Mouse (Mus musculus) heart, embryonic 13.5 days (tissue): ENCODE results near the gene Kir3dl2. TPM values are rescaled to one million over a fixed set of nuclear protein-coding genes. Genes with fewer than 3 reads are reported as not detected.
"Not testable (repeated sequence)": the region's sequence is repeated elsewhere in the genome, so short reads cannot be mapped to it uniquely, and the experiment has no call there.

ENCODE experiments used
- ATAC-seq: fragments of 200-750 bp; cut with Nextera tagmentation; 2 replicates; pipeline ENCODE4 v1.8.0; 2017; ENCODE audit warnings: moderate TSS enrichment; ENCODE audit not compliant: insufficient number of reproducible peaks, low FRiP score, low TSS enrichment; ENCODE audit errors: extremely low read depth
- H3K27ac ChIP-seq: fragments of 300-500 bp; sonication (generic); replicated peaks from 2 replicates; pipeline ENCODE4 v1.5.1; 2015; ENCODE audit warnings: moderate library complexity, mild to moderate bottlenecking, inconsistent platforms
- H3K27me3 ChIP-seq: fragments of 300-500 bp; sonication (generic); replicated peaks from 2 replicates; pipeline ENCODE4 v1.6.1; 2015; ENCODE audit warnings: mild to moderate bottlenecking, inconsistent platforms
- H3K36me3 ChIP-seq: fragments of 300-500 bp; sonication (generic); 2 replicates; pipeline ENCODE4 v1.6.1; 2015; ENCODE audit warnings: mild to moderate bottlenecking, inconsistent platforms
- H3K4me1 ChIP-seq: fragments of 300-500 bp; sonication (generic); 2 replicates; pipeline ENCODE4 v1.6.1; 2015; ENCODE audit warnings: inconsistent platforms
- H3K4me2 ChIP-seq: fragments of 300-500 bp; sonication (generic); 2 replicates; pipeline ENCODE4 v1.6.1; 2015; ENCODE audit warnings: inconsistent platforms, mild to moderate bottlenecking, moderate library complexity
- H3K4me3 ChIP-seq: fragments of 300-500 bp; sonication (generic); 2 replicates; pipeline ENCODE4 v1.5.1; 2015; ENCODE audit warnings: moderate library complexity, mild to moderate bottlenecking, inconsistent platforms
- H3K9ac ChIP-seq: fragments of 300-500 bp; sonication (generic); 2 replicates; pipeline ENCODE4 v1.6.1; 2015; ENCODE audit warnings: inconsistent platforms, mild to moderate bottlenecking, moderate library complexity
- H3K9me3 ChIP-seq: fragments of 300-500 bp; sonication (generic); 2 replicates; pipeline ENCODE4 v1.6.1; 2016; ENCODE audit warnings: inconsistent platforms
- WGBS: fragments of 180-500 bp; shearing (Covaris S2); methylation state at CpG from one replicate; pipeline ENCODE4 v1.1.7; 2015; ENCODE audit warnings: mixed read lengths; 5-methylcytosine and 5-hydroxymethylcytosine counted together
- polyA plus RNA-seq: library from polyadenylated mRNA; unstranded; fragments of >200 nt; fragmentation: Nextera tagmentation; extraction: Ambion mirVana; gene quantifications from 2 replicates; pipeline ENCODE4 v1.2.1, GENCODE M21; 2015

Kir3dl2 gene
- polyA plus RNA-seq: not detected in 2 replicates

- not testable (repeated sequence) for H3K36me3 ChIP-seq, H3K4me2 ChIP-seq, ATAC-seq, H3K27me3 ChIP-seq, H3K4me1 ChIP-seq, H3K4me3 ChIP-seq, H3K27ac ChIP-seq, H3K9me3 ChIP-seq, H3K9ac ChIP-seq
- whole genome bisulfite sequencing: 46% methylated on average over 1 of the region's 1 CpGs
These were observed at the start of gene Kir3dl2 for GRCm38 (mm10) chrX:136543956-136544355. Gene Kir3dl2, minus strand, starts transcription at chrX:136544056.

DNA sequence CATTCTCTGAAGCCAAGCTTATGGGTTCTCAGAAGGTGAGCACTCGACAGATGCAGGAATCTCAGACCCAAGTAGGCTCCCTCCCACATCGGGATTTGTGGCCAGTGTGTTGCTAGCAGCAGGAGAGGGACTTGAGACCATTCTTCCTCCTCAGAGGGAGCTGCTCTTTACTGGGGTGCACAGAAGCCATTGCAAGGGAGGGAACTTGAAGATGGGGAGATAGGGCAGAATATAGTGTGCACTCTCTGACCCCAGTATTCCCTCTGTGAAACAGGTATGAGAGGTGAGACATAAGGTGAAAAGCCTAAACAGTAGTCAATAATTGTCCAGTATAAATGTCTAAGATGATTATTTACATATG, 47.0 kb upstream of the Kir3dl2 start:
- ATAC-seq: no peak
- Histone ChIP-seq H3K4me1 (no peaks in the 10 kb centered on the region), H3K4me3 (no peak overlapping the region), H3K27ac (no peak overlapping the region), H3K27me3 (0 out of 2 replicates have a peak, but pooled peaks cover 5% of the 10 kb centered on the region), H3K4me2 (no peak overlapping the region), H3K36me3 (no peaks in the 10 kb centered on the region), H3K9me3 (no peaks in the 10 kb centered on the region), H3K9ac (no peak overlapping the region)
- 23% methylated on average over 2 of the region's 2 CpGs for WGBS

DNA sequence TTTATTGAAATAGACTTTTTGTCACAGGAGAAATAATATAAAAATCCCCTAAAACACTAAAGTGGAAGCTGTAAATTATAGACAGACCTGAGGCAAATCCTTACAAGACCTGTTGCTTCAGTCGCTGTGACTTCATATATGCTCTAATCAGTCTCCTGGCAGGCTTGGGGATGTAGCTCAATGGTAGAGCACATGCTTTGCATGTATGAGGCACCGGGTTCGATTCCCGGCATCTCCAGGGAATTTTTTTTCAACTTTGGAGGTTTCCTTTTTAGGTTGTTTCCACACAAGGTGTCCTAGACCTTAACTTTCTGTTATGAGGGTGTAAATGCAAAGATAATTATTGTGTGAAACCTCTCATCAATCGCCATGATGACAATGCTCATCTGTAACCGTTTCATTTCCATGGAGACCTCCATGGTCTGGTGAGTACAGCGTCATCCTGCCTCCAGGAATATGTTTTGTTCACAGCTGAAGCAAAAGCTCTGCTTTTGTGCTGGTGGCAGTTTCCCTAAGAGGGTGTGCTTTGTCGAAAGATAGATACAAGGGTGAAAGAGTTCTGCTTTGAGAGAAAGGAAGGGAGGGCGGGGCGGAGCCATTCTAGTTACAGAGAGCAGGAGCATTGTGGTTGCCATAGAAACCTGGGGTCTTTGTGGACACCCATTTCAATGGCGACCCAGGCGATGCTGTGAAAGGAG, 46.5 kb upstream of the Kir3dl2 start, which contains the start of gene Tceal3:
TSS of gene Tceal3 (plus strand) at position 644 of the 698 bp plus-strand sequence.
- Histone ChIP-seq H3K9ac (no peak within 1 kb of the TSS), H3K27me3 (0 out of 2 replicates have a peak, but pooled peaks cover 5% of the 10 kb centered on the region), H3K9me3 (no peaks in the 10 kb centered on the region), H3K4me3 (no peak within 1 kb of the TSS), H3K4me1 (no peaks in the 10 kb centered on the region), H3K36me3 (no peaks in the 10 kb centered on the region), H3K27ac (no peak within 1 kb of the TSS), H3K4me2 (no peak within 1 kb of the TSS)
- no peak for ATAC-seq
- 48% methylated on average over 12 of the region's 12 CpGs for WGBS

DNA sequence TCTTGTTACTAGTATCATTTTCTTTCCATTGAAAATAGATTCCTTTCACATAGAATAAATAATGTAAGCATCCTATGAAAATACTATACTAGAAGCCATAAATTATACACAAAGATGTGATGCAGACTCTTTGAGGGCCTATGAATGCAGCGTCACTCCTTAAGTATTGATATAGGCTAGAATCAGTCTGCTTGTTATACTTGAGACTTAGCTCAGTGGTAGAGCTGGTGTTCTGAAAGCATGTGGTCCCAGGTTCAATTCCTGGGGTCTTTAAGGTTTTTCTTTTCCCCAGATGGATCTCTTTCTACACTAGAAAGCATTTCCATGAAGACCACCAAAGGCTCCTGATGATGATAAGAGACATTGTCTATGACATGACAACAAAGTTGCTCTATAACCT, 40.8 kb upstream of the Kir3dl2 start:
- Histone ChIP-seq H3K4me3 (no peak overlapping the region), H3K4me2 (no peak overlapping the region), H3K9me3 (no peaks in the 10 kb centered on the region), H3K9ac (no peak overlapping the region), H3K36me3 (no peaks in the 10 kb centered on the region), H3K4me1 (no peaks in the 10 kb centered on the region), H3K27ac (no peak overlapping the region), H3K27me3 (no peaks in the 10 kb centered on the region)
- ATAC-seq: no peak
- WGBS: 82% methylated on average over 1 of the region's 1 CpGs

GRCm38 (mm10) chrX:136569094-136569493, 25.2 kb upstream of the Kir3dl2 start:
- not testable (repeated sequence) for H3K4me1 ChIP-seq, ATAC-seq, H3K27me3 ChIP-seq, H3K36me3 ChIP-seq, H3K9me3 ChIP-seq, H3K9ac ChIP-seq, H3K27ac ChIP-seq, H3K4me2 ChIP-seq, H3K4me3 ChIP-seq
- WGBS: 83% methylated on average over 9 of the region's 9 CpGs

- not testable (repeated sequence) for H3K4me3 ChIP-seq, H3K9me3 ChIP-seq, H3K27me3 ChIP-seq, H3K4me2 ChIP-seq, H3K4me1 ChIP-seq, ATAC-seq, H3K9ac ChIP-seq, H3K27ac ChIP-seq, H3K36me3 ChIP-seq
- 57% methylated on average over 4 of the region's 4 CpGs for WGBS
These were observed 26.2 kb downstream of the Kir3dl2 start, which contains the start of gene Kir3dl1 for GRCm38 (mm10) chrX:136517699-136518098. Gene Kir3dl1, plus strand, starts transcription at chrX:136517999.

Other genes with a start within 250 kb of the Kir3dl2 start
- gene Kir3dl1, start 26.1 kb downstream of the Kir3dl2 start, polyA plus RNA-seq: not detected in 2 replicates
- gene Tceal3, start 46.8 kb upstream of the Kir3dl2 start, polyA plus RNA-seq: 3.9 and 5.2 TPM in 2 replicates
- 9.6 and 10.0 TPM in 2 replicates for gene Tceal1, start 163.9 kb upstream of the Kir3dl2 start, polyA plus RNA-seq
- gene Morf4l2, start 199.6 kb upstream of the Kir3dl2 start, polyA plus RNA-seq: 334 and 360 TPM in 2 replicates
- gene Glra4, start 236.1 kb upstream of the Kir3dl2 start, polyA plus RNA-seq: 0.10 and 0.12 TPM in 2 replicates